Mouse (Mus musculus) stomach, embryonic 15.5 days (tissue): Measurements from ENCODE around the gene Stam2. TPM values are rescaled to one million over a fixed set of nuclear protein-coding genes. Genes with fewer than 3 reads are reported as not detected.

ENCODE experiments used
- polyA plus RNA-seq: library from polyadenylated mRNA; unstranded; fragments of >200 nt; fragmentation: Nextera tagmentation; extraction: Ambion mirVana; gene quantifications from 2 replicates; pipeline ENCODE4 v1.2.1, GENCODE M21; 2015

Gene Stam2
- polyA plus RNA-seq, 1 experiment from 2014 or later = 31.5 TPM

Other genes with a start within 250 kb of the Stam2 start
- 0.57 and 1.7 TPM in 2 replicates for gene Cacnb4, start 65.5 kb downstream of the Stam2 start, polyA plus RNA-seq
- gene Fmnl2, start 115.6 kb upstream of the Stam2 start, polyA plus RNA-seq = 4.7 and 4.8 TPM in 2 replicates